Mouse (Mus musculus) forebrain, embryonic 16.5 days (tissue): ENCODE data around the gene Gm10382. TPM values are rescaled to one million over a fixed set of nuclear protein-coding genes. Genes with fewer than 3 reads are reported as not detected.
"Not testable (repeated sequence)": the region's sequence is repeated elsewhere in the genome, so short reads cannot be mapped to it uniquely, and the experiment has no call there.

ENCODE experiments used
- ATAC-seq: fragments of 200-750 bp; cut with Nextera tagmentation; 2 replicates; pipeline ENCODE4 v1.8.0; 2017; ENCODE audit warnings: mild to moderate bottlenecking, moderate library complexity
- H3K27ac ChIP-seq: fragments of 300-500 bp; sonication (generic); 2 replicates; pipeline ENCODE4 v1.5.1; 2014; ENCODE audit warnings: low read length, control low read depth
- H3K27me3 ChIP-seq: fragments of 300-500 bp; sonication (generic); replicated peaks from 2 replicates; pipeline ENCODE4 v1.6.1; 2014; ENCODE audit warnings: low read length; ENCODE audit not compliant: control insufficient read depth, insufficient read depth
- H3K36me3 ChIP-seq: fragments of 300-500 bp; sonication (generic); 2 replicates; pipeline ENCODE4 v1.6.1; 2014; ENCODE audit not compliant: control insufficient read depth, insufficient read depth
- H3K4me1 ChIP-seq: fragments of 300-500 bp; sonication (generic); replicated peaks from 2 replicates; pipeline ENCODE4 v1.6.1; 2014; ENCODE audit warnings: low read length; ENCODE audit not compliant: control insufficient read depth, insufficient read depth
- H3K4me2 ChIP-seq: fragments of 300-500 bp; sonication (generic); 2 replicates; pipeline ENCODE4 v1.6.1; 2014; ENCODE audit warnings: mild to moderate bottlenecking, low read length, control low read depth
- H3K4me3 ChIP-seq: fragments of 300-500 bp; sonication (generic); replicated peaks from 2 replicates; pipeline ENCODE4 v1.5.1; 2014; ENCODE audit warnings: mild to moderate bottlenecking, low read length, control low read depth
- H3K9ac ChIP-seq: fragments of 300-500 bp; sonication (generic); replicated peaks from 2 replicates; pipeline ENCODE4 v1.6.1; 2014; ENCODE audit warnings: low read depth, low read length, control low read depth
- H3K9me3 ChIP-seq: fragments of 300-500 bp; sonication (generic); 2 replicates; pipeline ENCODE4 v1.6.1; 2016; ENCODE audit warnings: low read length; ENCODE audit not compliant: control insufficient read depth
- WGBS: fragments of 180-500 bp; shearing (Covaris S2); extraction: QIAGEN DNeasy Blood & Tissue Kit; methylation state at CpG from one replicate; pipeline ENCODE4 v1.1.7; 2014; 5-methylcytosine and 5-hydroxymethylcytosine counted together
- polyA plus RNA-seq: library from polyadenylated mRNA; unstranded; fragments of >200 nt; fragmentation: Nextera tagmentation; extraction: Ambion mirVana; gene quantifications from 2 replicates; pipeline ENCODE4 v1.2.1, GENCODE M21; 2015

Gm10382 gene
- polyA plus RNA-seq, 1 experiment from 2014 or later: 0.39 TPM

- no peak overlapping the region for H3K4me2 ChIP-seq
- H3K4me3 ChIP-seq: no peak overlapping the region
- H3K9ac ChIP-seq: no peak overlapping the region
- peaks cover 8% of the 10 kb centered on the region; the same call in 1 of the 2 replicates for H3K36me3 ChIP-seq
- no peaks in the 10 kb centered on the region for H3K27me3 ChIP-seq
- peak; percentile 71 for ATAC-seq
- WGBS: 41% methylated on average over 6 of the region's 6 CpGs
- no peak overlapping the region for H3K27ac ChIP-seq
- H3K4me1 ChIP-seq: peaks cover 15% of the 10 kb centered on the region
- H3K9me3 ChIP-seq: no peaks in the 10 kb centered on the region
These were observed 6.2 kb upstream of the Gm10382 start for GRCm38 (mm10) chr5:125382673-125383558.

GRCm38 (mm10) chr5:125383637-125384420, 5.3 kb upstream of the Gm10382 start:
- H3K9me3 ChIP-seq: no peaks in the 10 kb centered on the region
- H3K36me3 ChIP-seq: peaks cover 8% of the 10 kb centered on the region; the same call in 1 of the 2 replicates
- no peak overlapping the region for H3K9ac ChIP-seq
- no peak for ATAC-seq
- no peak overlapping the region for H3K4me2 ChIP-seq
- H3K4me3 ChIP-seq: no peak overlapping the region
- H3K27me3 ChIP-seq: no peaks in the 10 kb centered on the region
- H3K27ac ChIP-seq: no peak overlapping the region
- 70% methylated on average over 3 of the region's 3 CpGs for WGBS
- H3K4me1 ChIP-seq: peaks cover 21% of the 10 kb centered on the region

- Histone ChIP-seq H3K9ac (no peak overlapping the region), H3K4me3 (no peak overlapping the region), H3K4me2 (no peak overlapping the region), H3K4me1 (peaks cover 21% of the 10 kb centered on the region), H3K27me3 (no peaks in the 10 kb centered on the region), H3K36me3 (peaks cover 8% of the 10 kb centered on the region; the same call in 1 of the 2 replicates), H3K27ac (no peak overlapping the region), H3K9me3 (no peaks in the 10 kb centered on the region)
- no peak for ATAC-seq
- WGBS: 72% methylated on average over 2 of the region's 2 CpGs
These were observed 4.5 kb upstream of the Gm10382 start for GRCm38 (mm10) chr5:125384512-125385214.

GRCm38 (mm10) chr5:125385215-125385940, 3.7 kb upstream of the Gm10382 start:
- Histone ChIP-seq H3K4me2 (peak overlapping the region; percentile 2; the same call in 1 of the 2 replicates), H3K27me3 (no peaks in the 10 kb centered on the region), H3K27ac (no peak overlapping the region), H3K4me3 (no peak overlapping the region), H3K36me3 (peaks cover 8% of the 10 kb centered on the region; the same call in 1 of the 2 replicates), H3K9me3 (no peaks in the 10 kb centered on the region), H3K4me1 (peaks cover 25% of the 10 kb centered on the region), H3K9ac (no peak overlapping the region)
- 70% methylated on average over 8 of the region's 8 CpGs for WGBS
- no peak for ATAC-seq

GRCm38 (mm10) chr5:125387295-125387694, 1.8 kb upstream of the Gm10382 start:
- H3K9me3 ChIP-seq, H3K36me3 ChIP-seq, H3K4me2 ChIP-seq, ATAC-seq, H3K27ac ChIP-seq, H3K27me3 ChIP-seq, H3K9ac ChIP-seq, H3K4me3 ChIP-seq: not testable (repeated sequence)
- 96% methylated on average over 5 of the region's 6 CpGs for WGBS
- H3K4me1 ChIP-seq: peaks cover 27% of the 10 kb centered on the region

- H3K36me3 ChIP-seq: peaks cover 8% of the 10 kb centered on the region; the same call in 1 of the 2 replicates
- peak overlapping the region; percentile 94 for H3K4me3 ChIP-seq
- H3K27me3 ChIP-seq: no peaks in the 10 kb centered on the region
- peak overlapping the region; percentile 94 for H3K27ac ChIP-seq
- peaks cover 36% of the 10 kb centered on the region for H3K4me1 ChIP-seq
- peak overlapping the region; percentile 85 for H3K4me2 ChIP-seq
- WGBS: 24% methylated on average over 13 of the region's 13 CpGs
- no peaks in the 10 kb centered on the region for H3K9me3 ChIP-seq
- peak overlapping the region; percentile 74 for H3K9ac ChIP-seq
- no peak for ATAC-seq
These were observed 597 bp upstream of the Gm10382 start for GRCm38 (mm10) chr5:125388358-125389092.

GRCm38 (mm10) chr5:125389579-125390441, 688 bp downstream of the Gm10382 start, which contains the start of gene Ubc:
TSS of gene Ubc (minus strand) at chr5:125390202.
- Histone ChIP-seq H3K4me2 (peak within 1 kb of the TSS; percentile 85), H3K36me3 (peaks cover 7% of the 10 kb centered on the region; the same call in 1 of the 2 replicates), H3K9me3 (no peaks in the 10 kb centered on the region), H3K27ac (peak within 1 kb of the TSS; percentile 94), H3K4me3 (peak within 1 kb of the TSS; percentile 94), H3K4me1 (peaks cover 44% of the 10 kb centered on the region), H3K27me3 (no peaks in the 10 kb centered on the region), H3K9ac (peak within 1 kb of the TSS; percentile 74)
- WGBS: under 1% methylated on average over 67 of the region's 69 CpGs
- peak; percentile 26 for ATAC-seq
